Mouse (Mus musculus) urinary bladder, postnatal 4 days (tissue): ENCODE results near the gene Akap6.
"Not testable (repeated sequence)": the region's sequence is repeated elsewhere in the genome, so short reads cannot be mapped to it uniquely, and the experiment has no call there.

Experiments
- DNase-seq, 2 experiments: peaks; one replicate each; pipeline ENCODE4 v3.0.0; 2021 to 2022; ENCODE audit warnings: low spot score in 2 of 2

The Akap6 gene

GRCm38 (mm10) chr12:52711857-52712640 lies 12.9 kb downstream of the Akap6 start:
- DNase-seq = no peak

- DNase-seq = no peak
These were observed 19.2 kb downstream of the Akap6 start for GRCm38 (mm10) chr12:52718392-52718791.

- DNase-seq = no peak
These were observed 20.0 kb downstream of the Akap6 start for GRCm38 (mm10) chr12:52719232-52719631.

- DNase-seq = no peak
These were observed 20.5 kb downstream of the Akap6 start for GRCm38 (mm10) chr12:52719681-52720080.

GRCm38 (mm10) chr12:52724039-52724615 lies 24.9 kb downstream of the Akap6 start:
- DNase-seq = not testable (repeated sequence)

GRCm38 (mm10) chr12:52726434-52727231 lies 27.4 kb downstream of the Akap6 start:
- DNase-seq = no peak

- no peak for DNase-seq
These were observed 30.2 kb downstream of the Akap6 start for GRCm38 (mm10) chr12:52729396-52729795.

- DNase-seq = not testable (repeated sequence)
These were observed 36.0 kb downstream of the Akap6 start for GRCm38 (mm10) chr12:52735161-52735560.

GRCm38 (mm10) chr12:52737151-52737550 lies 38.0 kb downstream of the Akap6 start:
- no peak for DNase-seq

GRCm38 (mm10) chr12:52739326-52739725 lies 40.1 kb downstream of the Akap6 start:
- DNase-seq = no peak

GRCm38 (mm10) chr12:52741801-52742200 lies 42.6 kb downstream of the Akap6 start:
- no peak for DNase-seq

GRCm38 (mm10) chr12:52750006-52750405 lies 50.8 kb downstream of the Akap6 start:
- no peak for DNase-seq

- DNase-seq = no peak
These were observed 56.5 kb downstream of the Akap6 start for GRCm38 (mm10) chr12:52755649-52756048.

- no peak for DNase-seq
These were observed 58.7 kb downstream of the Akap6 start for GRCm38 (mm10) chr12:52757881-52758280.

GRCm38 (mm10) chr12:52764046-52764445 lies 64.9 kb downstream of the Akap6 start:
- no peak for DNase-seq

GRCm38 (mm10) chr12:52764810-52765209 lies 65.6 kb downstream of the Akap6 start:
- DNase-seq = no peak

- DNase-seq = no peak
These were observed 70.4 kb downstream of the Akap6 start for GRCm38 (mm10) chr12:52769561-52769960.

GRCm38 (mm10) chr12:52771931-52772330 lies 72.7 kb downstream of the Akap6 start:
- no peak for DNase-seq

- DNase-seq = no peak
These were observed 73.5 kb downstream of the Akap6 start for GRCm38 (mm10) chr12:52772494-52773280.

GRCm38 (mm10) chr12:52773847-52774246 lies 74.7 kb downstream of the Akap6 start:
- DNase-seq = no peak

- peak in 1 of 2 experiments; percentile 27 for DNase-seq
These were observed 75.2 kb downstream of the Akap6 start for GRCm38 (mm10) chr12:52774382-52774781.

- DNase-seq = no peak
These were observed 81.0 kb downstream of the Akap6 start for GRCm38 (mm10) chr12:52780216-52780615.
